ENCODE assay signal across 8 mouse cellular contexts in genomic region chr4:155734951-155735702, GRCm38 (mm10). TPM values are rescaled to one million over a fixed set of nuclear protein-coding genes. Genes with fewer than 3 reads are reported as not detected.
A peak's percentile ranks its signal among the peaks of the same experiment; 100 is the strongest.
DNase-seq lines count a peak whose midpoint lies in the region; ATAC-seq and TF ChIP-seq lines count a peak whose summit lies in the region.

No protein-coding gene starts in this region.

- peak overlapping the region; percentile 96 for H3K4me2 ChIP-seq in heart, embryonic 11.5 days
- H3K4me2 ChIP-seq in kidney, embryonic 14.5 days (replicated peaks; ENCODE audit: low read depth, low read length) = peak overlapping the region; percentile 91

- no peaks in the 10 kb centered on the region for H3K9me3 ChIP-seq in heart, embryonic 11.5 days (replicated peaks; ENCODE audit: control insufficient read depth, low read length)
- H3K9me3 ChIP-seq in kidney, embryonic 14.5 days (ENCODE audit: control insufficient read depth, low read length) = no peaks in the 10 kb centered on the region

- H3K36me3 ChIP-seq in C2C12 (ENCODE audit: control insufficient read depth, insufficient read depth) = peaks cover 31% of the 10 kb centered on the region
- peaks cover 5% of the 10 kb centered on the region for H3K36me3 ChIP-seq in heart, embryonic 11.5 days (ENCODE audit: control insufficient read depth, insufficient read depth, low read length)
- H3K36me3 ChIP-seq in kidney, embryonic 14.5 days (ENCODE audit: control insufficient read depth, insufficient read depth, low read length) = peaks cover 29% of the 10 kb centered on the region

- peak overlapping the region; percentile 80 for H3K27ac ChIP-seq in heart, embryonic 11.5 days (ENCODE audit: low read depth, low read length)
- H3K27ac ChIP-seq in kidney, embryonic 14.5 days (ENCODE audit: low read depth, low read length) = peak overlapping the region; percentile 82
- peak overlapping the region; percentile 34; the same call in 1 of the 2 replicates for H3K27ac ChIP-seq in olfactory bulb, adult 2 months (ENCODE audit: insufficient read depth, low read depth, low read length)

- peak overlapping the region; percentile 82 for H3K9ac ChIP-seq in heart, embryonic 11.5 days (ENCODE audit: low read depth, low read length)
- peak overlapping the region; percentile 86 for H3K9ac ChIP-seq in kidney, embryonic 14.5 days (ENCODE audit: low read depth, low read length)

- no peak for TF ChIP-seq CTCF in C2C12 (IDR thresholded peaks at IDR 0.05; ENCODE audit: control insufficient read depth, insufficient read depth, insufficient read length)
- TF ChIP-seq CTCF in lung, adult 2 months (IDR thresholded peaks at IDR 0.05; ENCODE audit: insufficient read depth, low read length) = no peak
- no peak for TF ChIP-seq CTCF in olfactory bulb, adult 2 months (IDR thresholded peaks at IDR 0.05; ENCODE audit: insufficient read depth, low read depth, low read length)

- peak overlapping the region; percentile 45 for H3K4me3 ChIP-seq in C2C12 (ENCODE audit: insufficient read depth, poor library complexity, severe bottlenecking)
- H3K4me3 ChIP-seq in heart, embryonic 11.5 days (ENCODE audit: low read depth, low read length) = peak overlapping the region; percentile 83
- H3K4me3 ChIP-seq in kidney, embryonic 14.5 days (ENCODE audit: low read length) = peak overlapping the region; percentile 76
- H3K4me3 ChIP-seq in lung, adult 2 months (replicated peaks; ENCODE audit: extremely low read depth, low read depth, low read length) = peak overlapping the region; percentile 79
- peak overlapping the region; percentile 80 for H3K4me3 ChIP-seq in olfactory bulb, adult 2 months (ENCODE audit: insufficient read depth, low read depth, low read length)

- WGBS in heart, embryonic 11.5 days (ENCODE audit: insufficient replicate concordance) = under 1% methylated on average over 54 of the region's 79 CpGs
- WGBS in kidney, embryonic 14.5 days = under 1% methylated on average over 45 of the region's 79 CpGs
- WGBS in lung, adult 2 months = 1% methylated on average over 74 of the region's 79 CpGs
- WGBS in olfactory bulb, adult 2 months = under 1% methylated on average over 79 of the region's 79 CpGs

- peak; percentile 71 for ATAC-seq in heart, embryonic 11.5 days (replicated peaks; ENCODE audit: insufficient number of reproducible peaks, low FRiP score, low TSS enrichment)
- ATAC-seq in kidney, embryonic 14.5 days (ENCODE audit: low FRiP score, low TSS enrichment) = peak; percentile 75

- peak; percentile 29; the same call in 1 of the 2 replicates for TF ChIP-seq POLR2A in lung, adult 2 months (IDR thresholded peaks at IDR 0.05; ENCODE audit: borderline replicate concordance, extremely low read depth, low read depth, low read length)
- no peak for TF ChIP-seq POLR2A in olfactory bulb, adult 2 months (IDR thresholded peaks at IDR 0.05; ENCODE audit: insufficient read depth, low read depth, low read length)

- peaks cover 15% of the 10 kb centered on the region for H3K4me1 ChIP-seq in heart, embryonic 11.5 days (ENCODE audit: control insufficient read depth, insufficient read depth, low read length)
- peaks cover 15% of the 10 kb centered on the region for H3K4me1 ChIP-seq in kidney, embryonic 14.5 days (ENCODE audit: control insufficient read depth, insufficient read depth, low read length)
- H3K4me1 ChIP-seq in lung, adult 2 months (ENCODE audit: control insufficient read depth, insufficient read depth, low read length) = peaks cover 6% of the 10 kb centered on the region; the same call in 1 of the 2 replicates
- H3K4me1 ChIP-seq in olfactory bulb, adult 2 months (ENCODE audit: control insufficient read depth, insufficient read depth, low read length) = peaks cover 22% of the 10 kb centered on the region

- peaks cover 7% of the 10 kb centered on the region for H3K79me2 ChIP-seq in C2C12 (ENCODE audit: control insufficient read depth, insufficient read depth)

- no peaks in the 10 kb centered on the region for H3K27me3 ChIP-seq in C2C12 (ENCODE audit: control insufficient read depth, insufficient read depth, insufficient read length)
- no peaks in the 10 kb centered on the region for H3K27me3 ChIP-seq in heart, embryonic 11.5 days (ENCODE audit: control insufficient read depth, insufficient read depth, low read length)
- H3K27me3 ChIP-seq in kidney, embryonic 14.5 days (ENCODE audit: control insufficient read depth, insufficient read depth, low read length) = no peaks in the 10 kb centered on the region

- H3ac ChIP-seq in C2C12 (ENCODE audit: control insufficient read depth, insufficient read length, low read depth) = peak overlapping the region; percentile 90

- peak; percentile 40 for DNase-seq in adipocyte (ENCODE audit: low spot score)
- peak; percentile 36 for DNase-seq in embryo, embryonic 10.5 days (ENCODE audit: low spot score)
- peak; percentile 45 for DNase-seq in lung, adult 2 months
- DNase-seq in thymus, postnatal 4 days = peak; percentile 80

- H3K79me3 ChIP-seq in C2C12 (ENCODE audit: low read depth) = no peaks in the 10 kb centered on the region

TF ChIP-seq in C2C12, 6 proteins besides CTCF, POLR2A, EP300 and RAD21:
- TF ChIP-seq FOSL1 (IDR thresholded peaks at IDR 0.05; ENCODE audit: insufficient read depth, low read length, poor library complexity, severe bottlenecking) = no peak
- TF ChIP-seq MYOD1 (IDR thresholded peaks at IDR 0.05; ENCODE audit: control insufficient read depth, insufficient read length, low read depth) = no peak
- no peak for TF ChIP-seq CEBPB (IDR thresholded peaks at IDR 0.05; ENCODE audit: low read depth)
- no peak for TF ChIP-seq MYOG (IDR thresholded peaks at IDR 0.05; ENCODE audit: control insufficient read depth, extremely low read depth, insufficient read length)
- TF ChIP-seq USF1 (IDR thresholded peaks at IDR 0.05; ENCODE audit: low read depth) = no peak
TF ChIP-seq in C2C12: peak in this region for 0.

RNA-seq across cellular contexts. Expression of gene Tmem240, which starts 0.5 kb away (rescaled TPM):
- polyA plus RNA-seq in C2C12 (2012; fragmentation: generic; extraction: Trizol) = 0.39 TPM
- polyA plus RNA-seq in heart, embryonic 11.5 days (2014; fragmentation: Nextera tagmentation; extraction: Ambion mirVana) = 0.47 and 0.68 TPM in 2 replicates
- 0.49 and 0.88 TPM in 2 replicates for polyA plus RNA-seq in kidney, embryonic 14.5 days (2014; fragmentation: Nextera tagmentation; extraction: Ambion mirVana)
- polyA plus RNA-seq in lung, adult 2 months (2012; rRNA removed) = 1.6 and 1.8 TPM in 2 replicates
- polyA plus RNA-seq in olfactory bulb, adult 2 months (2012; ENCODE audit: insufficient read depth, insufficient read length, low replicate concordance, missing spikeins) = not detected in 2 replicates

RNA-seq across cellular contexts. Expression of gene Atad3a, which starts 25.8 kb away (rescaled TPM):
- polyA plus RNA-seq in C2C12 (2012; fragmentation: generic; extraction: Trizol) = 72.9 TPM
- polyA plus RNA-seq in heart, embryonic 11.5 days (2014; fragmentation: Nextera tagmentation; extraction: Ambion mirVana) = 84.2 and 88.2 TPM in 2 replicates
- polyA plus RNA-seq in kidney, embryonic 14.5 days (2014; fragmentation: Nextera tagmentation; extraction: Ambion mirVana) = 85.8 and 112 TPM in 2 replicates
- polyA plus RNA-seq in lung, adult 2 months (2012; rRNA removed) = 44.5 and 48.4 TPM in 2 replicates
- not detected in 2 replicates for polyA plus RNA-seq in olfactory bulb, adult 2 months (2012; ENCODE audit: insufficient read depth, insufficient read length, low replicate concordance, missing spikeins)

RNA-seq across cellular contexts. Expression of gene Ssu72, which starts 30.5 kb away (rescaled TPM):
- 92.4 TPM for polyA plus RNA-seq in C2C12 (2012; fragmentation: generic; extraction: Trizol)
- polyA plus RNA-seq in heart, embryonic 11.5 days (2014; fragmentation: Nextera tagmentation; extraction: Ambion mirVana) = 128 TPM in 2 replicates
- polyA plus RNA-seq in kidney, embryonic 14.5 days (2014; fragmentation: Nextera tagmentation; extraction: Ambion mirVana) = 149 and 178 TPM in 2 replicates
- 103 and 128 TPM in 2 replicates for polyA plus RNA-seq in lung, adult 2 months (2012; rRNA removed)
- not detected in 2 replicates for polyA plus RNA-seq in olfactory bulb, adult 2 months (2012; ENCODE audit: insufficient read depth, insufficient read length, low replicate concordance, missing spikeins)

RNA-seq across cellular contexts. Expression of gene Vwa1, which starts 39.4 kb away (rescaled TPM):
- 1.0 TPM for polyA plus RNA-seq in C2C12 (2012; fragmentation: generic; extraction: Trizol)
- polyA plus RNA-seq in heart, embryonic 11.5 days (2014; fragmentation: Nextera tagmentation; extraction: Ambion mirVana) = 0.89 and 1.1 TPM in 2 replicates
- 4.1 and 4.9 TPM in 2 replicates for polyA plus RNA-seq in kidney, embryonic 14.5 days (2014; fragmentation: Nextera tagmentation; extraction: Ambion mirVana)
- polyA plus RNA-seq in lung, adult 2 months (2012; rRNA removed) = 9.2 and 11.8 TPM in 2 replicates
- polyA plus RNA-seq in olfactory bulb, adult 2 months (2012; ENCODE audit: insufficient read depth, insufficient read length, low replicate concordance, missing spikeins) = not detected in 2 replicates

RNA-seq across cellular contexts. Expression of gene Fndc10, which starts 41.0 kb away (rescaled TPM):
- 9.0 TPM for polyA plus RNA-seq in C2C12 (2012; fragmentation: generic; extraction: Trizol)
- polyA plus RNA-seq in heart, embryonic 11.5 days (2014; fragmentation: Nextera tagmentation; extraction: Ambion mirVana) = 1.1 and 1.4 TPM in 2 replicates
- 2.8 and 4.5 TPM in 2 replicates for polyA plus RNA-seq in kidney, embryonic 14.5 days (2014; fragmentation: Nextera tagmentation; extraction: Ambion mirVana)
- 10.6 and 11.8 TPM in 2 replicates for polyA plus RNA-seq in lung, adult 2 months (2012; rRNA removed)
- not detected in 2 replicates for polyA plus RNA-seq in olfactory bulb, adult 2 months (2012; ENCODE audit: insufficient read depth, insufficient read length, low replicate concordance, missing spikeins)

Comparison
In these comparisons a context has a peak if more than half of its experiments do, and no peak if none do; other contexts are left out.
1. Peak in every context shown above with its lines: DNase-seq, ATAC-seq, H3K4me3 ChIP-seq and H3K27ac ChIP-seq.
2. RNA of gene Atad3a, which starts 25.8 kb away (polyA plus RNA-seq): 85.8 to 112 TPM in kidney, embryonic 14.5 days, 84.2 to 88.2 TPM in heart, embryonic 11.5 days, 72.9 TPM in C2C12 (single experiment) and 44.5 to 48.4 TPM in lung, adult 2 months; not detected in olfactory bulb, adult 2 months; every median in the first group is over 10 times any median in the second.